Mouse (Mus musculus) E14TG2a.4 (cell line): ENCODE measurements around the gene Stox2.

Experiments used
- CTCF ChIP-seq: conservative IDR thresholded peaks from 2 replicates; pipeline ENCODE4 v1.5.1; 2014; ENCODE audit warnings: low read length
- NANOG ChIP-seq: IDR thresholded peaks from 2 replicates; pipeline ENCODE4 v1.6.1; 2014; ENCODE audit warnings: borderline replicate concordance, low read length, mixed read lengths
- POU5F1 ChIP-seq: IDR thresholded peaks from 2 replicates; pipeline ENCODE4 v1.6.1; 2014; ENCODE audit warnings: low read length, borderline replicate concordance

- TF ChIP-seq CTCF: no peak
- no peak for TF ChIP-seq POU5F1
- no peak for TF ChIP-seq NANOG
Measured at GRCm38 (mm10) chr8:47332941-47333340, 113.2 kb downstream of the Stox2 start.
